Mouse (Mus musculus) megakaryocyte, embryonic 14.5 days (primary cell): ENCODE data around the gene Vmn2r93.

Experiments
- FLI1 ChIP-seq: IDR thresholded peaks from 2 replicates; pipeline ENCODE4 v1.6.1; 2012; ENCODE audit warnings: low read length, inconsistent platforms, mixed read lengths
- GATA1 ChIP-seq: IDR thresholded peaks from 3 replicates; pipeline ENCODE4 v1.6.1; 2012; ENCODE audit warnings: mixed read lengths, low read length, inconsistent platforms, borderline replicate concordance

DNA sequence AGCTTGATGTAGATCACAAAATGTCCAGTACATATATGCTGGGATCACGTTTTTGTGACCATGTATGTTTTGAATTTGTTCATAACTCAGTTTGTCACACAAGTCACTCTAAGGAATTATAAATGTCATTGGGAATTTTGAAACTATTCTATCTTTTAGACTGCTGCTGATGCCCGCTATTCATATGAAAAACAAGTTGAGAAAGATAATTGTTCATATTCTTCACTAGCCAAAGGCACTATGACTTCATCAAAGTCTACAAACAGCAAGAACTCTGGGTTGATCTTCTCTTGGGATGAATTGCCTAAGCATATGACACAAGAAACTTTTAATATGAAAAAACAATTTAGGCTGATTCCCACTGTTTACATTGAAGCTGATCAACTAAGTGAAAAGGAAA, 20.2 kb upstream of the Vmn2r93 start, which contains the start of gene Vmn2r94:
- no peak for TF ChIP-seq GATA1
- no peak for TF ChIP-seq FLI1
